Mouse (Mus musculus) megakaryocyte, adult 5-6 weeks (primary cell): ENCODE measurements around the gene 1700069L16Rik. TPM values are rescaled to one million over a fixed set of nuclear protein-coding genes. Genes with fewer than 3 reads are reported as not detected.

Experiments
- ATAC-seq: 2 replicates; pipeline ENCODE4 v1.8.0; 2016; ENCODE audit warnings: mild to moderate bottlenecking, inconsistent platforms; ENCODE audit not compliant: poor library complexity, severe bottlenecking
- total RNA-seq, 2 experiments: library from RNA; stranded (forward) in 1 of 2; stranded (reverse) in 1 of 2; fragments of 153-499, 151-499 nt in 1 of 2; fragments of 221-1000, 200-1000 nt in 1 of 2; gene quantifications; 2 replicates each; pipeline versions ENCODE4 v1.2.3 to v1.2.4; 2015 to 2017

Gene 1700069L16Rik
- total RNA-seq, 2 experiments from 2014 or later, result not detected

- ATAC-seq, result 0 out of 2 replicates have a peak, but pooled peaks have one; percentile 1
Observed at GRCm38 (mm10) chr5:113735023-113735344, 10.4 kb upstream of the 1700069L16Rik start.

DNA sequence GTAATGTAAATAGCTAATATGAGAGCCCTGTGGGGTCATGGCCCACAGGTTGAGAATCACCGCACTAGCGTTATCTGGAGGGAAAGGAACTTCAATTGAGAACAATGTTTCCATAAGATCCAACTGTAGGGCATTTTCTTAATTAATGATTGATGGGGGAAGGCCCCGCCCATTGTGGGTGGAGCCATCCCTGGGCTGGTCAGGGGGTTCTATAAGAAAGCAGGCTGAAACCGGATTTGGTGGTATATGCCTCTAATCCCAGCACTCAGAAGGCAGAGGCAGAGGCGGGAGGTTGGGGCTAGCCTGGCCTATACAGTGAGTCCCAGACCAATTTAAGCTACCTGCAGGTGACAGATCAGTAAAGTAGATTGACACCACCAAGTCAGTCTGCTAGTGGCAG is 9.8 kb upstream of the 1700069L16Rik start:
- no peak for ATAC-seq

- no peak for ATAC-seq
Observed at GRCm38 (mm10) chr5:113732182-113732581, 7.6 kb upstream of the 1700069L16Rik start.

DNA sequence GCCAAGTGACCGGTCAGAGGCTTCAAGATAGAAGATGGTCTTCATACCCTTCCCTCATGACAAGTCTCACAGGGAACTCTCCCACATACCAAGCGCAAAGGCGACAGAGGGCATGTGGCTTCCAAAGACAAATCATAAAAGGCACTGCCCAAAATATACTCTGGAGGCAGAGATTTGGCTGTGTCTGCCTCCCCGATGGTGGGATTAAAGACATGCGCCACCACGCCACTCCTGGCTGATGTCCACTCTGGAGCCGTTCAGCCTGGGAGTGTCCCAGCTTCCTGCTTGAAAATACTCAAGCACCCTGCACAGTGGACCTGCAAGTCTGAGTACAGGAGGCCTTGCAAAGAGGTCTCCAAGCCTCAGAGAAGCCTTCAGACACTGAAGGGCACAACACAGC is 6.6 kb upstream of the 1700069L16Rik start:
- no peak for ATAC-seq

GRCm38 (mm10) chr5:113730641-113731121 is 6.1 kb upstream of the 1700069L16Rik start:
- ATAC-seq, result no peak

GRCm38 (mm10) chr5:113728691-113729090 is 4.1 kb upstream of the 1700069L16Rik start:
- ATAC-seq, result no peak

- ATAC-seq, result no peak
Observed at GRCm38 (mm10) chr5:113728011-113728410, 3.4 kb upstream of the 1700069L16Rik start.

GRCm38 (mm10) chr5:113727238-113727637 is 2.7 kb upstream of the 1700069L16Rik start:
- no peak for ATAC-seq

- ATAC-seq, result no peak
Observed at GRCm38 (mm10) chr5:113726618-113727017, 2.0 kb upstream of the 1700069L16Rik start.

DNA sequence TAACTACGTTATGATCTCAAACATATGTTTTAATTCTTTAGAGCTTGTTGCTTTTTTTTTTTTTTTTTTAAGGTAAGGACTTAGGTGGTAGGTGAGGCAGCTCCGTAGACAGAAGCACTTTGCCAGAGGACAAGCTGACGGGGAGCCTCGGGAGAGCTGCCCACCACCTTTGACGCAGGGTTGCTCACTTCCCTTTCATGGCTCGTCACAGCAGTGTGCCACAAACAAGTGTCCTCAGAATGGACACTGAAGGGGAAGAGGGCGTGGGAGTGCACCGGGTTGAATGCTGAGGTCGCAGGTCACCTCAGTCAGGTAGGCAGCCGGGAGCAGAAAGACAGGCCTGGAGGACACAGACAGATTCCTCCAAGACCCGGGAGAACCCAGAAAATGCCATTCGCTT is 845 bp upstream of the 1700069L16Rik start:
- no peak for ATAC-seq

DNA sequence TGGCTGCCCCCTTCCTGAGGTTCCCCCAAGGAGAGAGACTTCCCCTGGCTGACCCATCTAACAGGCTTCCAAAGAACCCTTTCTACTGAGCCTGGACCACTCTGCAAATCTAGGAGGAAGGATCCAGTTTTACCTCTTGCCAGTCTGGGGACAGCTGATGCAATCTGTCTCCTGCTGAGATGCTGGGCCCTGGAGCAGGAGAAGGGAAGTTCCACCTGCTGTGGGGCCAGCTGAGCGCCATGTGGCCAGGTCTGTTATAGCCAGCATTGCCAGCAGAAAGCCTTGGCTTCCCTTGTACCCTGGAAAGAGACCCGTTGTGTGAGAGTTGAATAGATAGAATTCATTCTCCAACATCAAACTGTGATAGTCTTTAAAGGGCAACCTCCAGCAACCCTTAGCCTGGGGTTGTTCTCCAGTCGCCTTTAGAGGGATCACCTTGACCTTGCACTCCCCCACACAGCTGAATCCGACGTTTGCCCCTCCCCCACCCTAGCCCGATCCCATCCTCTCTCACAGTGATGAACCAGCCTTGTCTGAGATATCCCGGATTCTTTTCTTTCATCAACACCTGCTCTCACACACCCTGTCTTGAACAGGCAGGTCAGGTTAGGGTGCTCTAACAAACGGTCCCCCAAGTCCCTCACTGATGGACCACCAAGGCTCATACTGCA is 870 bp downstream of the 1700069L16Rik start:
- ATAC-seq, result no peak

DNA sequence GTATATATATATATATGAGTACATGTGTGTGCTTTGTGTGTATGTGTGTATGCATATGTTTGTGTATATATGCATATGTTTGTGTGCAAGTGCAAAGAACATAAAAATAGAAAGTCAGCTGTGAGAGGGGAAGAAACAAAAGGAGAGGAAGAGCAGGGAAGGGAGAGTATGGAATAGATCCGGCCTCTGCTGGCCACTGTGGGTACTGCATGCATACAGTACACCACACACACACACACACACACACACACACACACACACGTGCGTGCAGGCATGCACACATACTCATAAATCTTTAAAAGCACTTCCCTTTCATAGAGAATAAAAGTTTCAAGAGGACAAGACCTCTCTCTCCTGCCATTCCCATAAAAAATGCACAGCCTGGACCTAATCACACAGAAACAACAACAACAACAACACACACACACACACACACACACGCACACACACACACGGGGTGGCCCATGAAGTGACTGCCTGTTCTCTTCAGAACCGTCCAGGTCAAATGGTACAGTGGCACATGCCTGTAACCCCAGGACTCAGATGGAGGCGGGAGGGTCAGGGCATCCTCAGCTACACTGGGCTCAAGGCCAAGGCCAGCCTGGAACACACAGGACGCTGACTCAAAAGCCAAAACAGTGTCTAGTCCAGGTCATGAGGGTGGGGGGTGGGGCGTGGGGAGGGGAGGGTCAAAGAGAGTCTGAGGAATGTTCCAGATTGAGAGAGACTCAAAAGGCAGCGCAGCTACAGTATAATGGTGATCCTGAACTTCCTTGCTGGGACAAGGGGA is 2.2 kb downstream of the 1700069L16Rik start:
- no peak for ATAC-seq

- ATAC-seq, result no peak
Observed at GRCm38 (mm10) chr5:113719221-113719661, 5.3 kb downstream of the 1700069L16Rik start.

DNA sequence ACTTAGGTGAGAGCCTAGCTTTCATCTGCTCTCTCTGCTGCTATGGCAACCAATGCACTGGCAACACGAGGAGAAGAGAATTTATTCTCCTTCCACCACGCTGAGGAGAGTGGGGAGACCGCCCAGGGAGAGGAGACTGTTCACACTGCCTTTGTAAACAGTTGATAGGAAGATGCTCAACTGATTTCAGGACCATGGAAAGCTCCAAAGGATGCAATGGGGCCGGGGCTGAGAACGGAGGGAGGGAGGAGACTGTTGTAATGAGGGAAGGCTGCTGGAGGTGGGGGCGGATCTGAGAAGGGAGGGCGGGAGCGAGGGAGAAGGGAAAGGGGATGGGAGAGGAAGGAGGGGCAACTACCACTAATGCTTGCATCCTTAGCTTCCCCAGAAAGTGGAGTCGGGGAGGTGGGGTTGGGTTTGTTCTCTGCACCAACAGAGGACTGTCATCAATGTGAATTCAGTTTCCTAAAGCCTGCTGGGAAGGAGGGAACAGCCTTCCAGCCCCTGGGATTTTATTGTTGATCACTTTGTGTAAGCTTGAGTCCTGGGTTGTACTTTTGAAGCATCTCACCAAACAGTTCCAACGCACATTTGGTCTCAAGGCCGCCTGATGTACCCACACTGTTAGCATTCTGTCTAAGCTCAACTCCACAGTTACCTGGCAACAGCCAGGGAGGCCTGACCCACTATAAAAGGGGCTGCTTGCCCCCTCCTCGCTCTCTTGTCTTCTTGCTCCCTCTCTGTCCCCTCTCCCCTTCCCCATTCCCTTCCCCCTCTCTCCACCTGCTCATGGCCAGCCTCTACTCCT is 7.8 kb downstream of the 1700069L16Rik start:
- no peak for ATAC-seq

DNA sequence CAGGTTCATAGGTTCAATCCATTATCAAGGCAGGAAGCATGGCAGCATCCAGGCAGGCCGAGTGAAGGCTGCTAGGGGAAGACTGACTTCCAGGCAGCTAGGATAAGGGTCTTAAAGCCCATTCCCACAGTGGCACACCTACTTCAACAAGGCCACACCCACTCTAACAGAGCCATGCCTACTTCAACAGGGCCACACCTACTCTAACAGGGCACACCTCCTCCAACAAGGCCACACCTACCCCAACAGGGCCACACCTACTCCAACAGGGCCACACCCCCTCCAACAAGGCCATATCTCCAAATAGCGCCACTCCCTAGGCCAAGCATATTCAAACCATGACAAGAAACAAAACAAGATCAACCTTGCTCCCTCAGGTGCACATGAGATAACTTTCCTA is 11.7 kb downstream of the 1700069L16Rik start:
- no peak for ATAC-seq

DNA sequence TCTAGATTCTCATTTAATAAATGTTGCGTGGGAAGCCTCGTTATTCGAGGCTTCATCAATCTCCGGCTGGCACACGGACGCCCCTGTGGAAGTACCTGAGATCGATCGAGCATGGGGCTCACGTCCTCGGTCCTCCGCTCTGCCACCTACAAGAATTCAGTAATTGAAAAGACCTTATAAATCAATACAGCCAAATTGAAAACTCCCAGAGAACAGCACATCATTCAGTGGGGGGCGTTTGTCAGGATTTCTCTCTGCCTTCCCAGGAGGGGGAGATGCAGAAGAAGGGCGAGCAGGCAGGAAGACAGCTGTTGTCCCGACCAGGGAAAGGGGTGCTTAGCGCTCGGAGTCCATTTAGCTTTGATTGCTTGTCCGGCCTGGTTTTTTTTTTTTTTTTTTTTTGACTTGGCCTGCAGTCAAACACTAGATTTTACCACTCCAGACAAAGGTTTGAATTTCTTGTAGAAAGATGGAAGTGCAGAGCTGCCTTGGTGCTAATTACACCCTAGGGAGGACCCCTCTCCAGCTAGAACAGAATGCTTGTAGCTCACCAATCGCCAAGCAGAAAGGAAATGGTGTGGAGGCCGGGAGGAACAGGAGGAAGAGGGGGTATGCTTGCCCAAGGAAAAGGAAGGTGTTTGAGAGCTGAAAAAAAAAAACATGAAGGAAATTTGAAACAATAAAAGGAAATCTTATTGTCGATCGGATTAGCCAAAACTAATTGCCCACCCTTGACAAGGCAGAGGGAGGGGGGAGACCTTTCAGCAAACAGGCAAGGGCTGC is 20.6 kb downstream of the 1700069L16Rik start:
- no peak for ATAC-seq

- ATAC-seq, result no peak
Observed at GRCm38 (mm10) chr5:113700388-113701023, 24.1 kb downstream of the 1700069L16Rik start.

DNA sequence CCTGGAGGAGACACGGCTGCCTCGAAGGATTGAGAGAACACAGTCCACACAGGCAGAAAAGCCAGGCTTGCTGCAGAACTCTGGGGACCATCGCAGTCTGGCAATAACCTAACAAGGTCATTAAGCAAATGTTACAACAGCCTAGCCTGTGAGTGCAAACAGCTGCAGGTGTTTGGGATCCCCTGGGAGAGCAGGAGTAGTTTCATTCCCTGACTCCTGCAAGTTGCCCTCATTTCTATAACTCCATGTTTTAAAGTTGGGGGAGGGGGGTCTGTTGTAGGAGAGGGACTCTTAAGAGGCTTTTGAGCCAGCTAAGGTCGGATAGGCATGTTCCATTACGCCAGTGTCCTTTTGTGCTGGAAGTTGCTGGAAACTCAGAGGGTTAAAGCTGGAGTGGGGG is 30.2 kb downstream of the 1700069L16Rik start:
- ATAC-seq, result no peak

GRCm38 (mm10) chr5:113694000-113694399 is 30.6 kb downstream of the 1700069L16Rik start:
- ATAC-seq, result no peak

DNA sequence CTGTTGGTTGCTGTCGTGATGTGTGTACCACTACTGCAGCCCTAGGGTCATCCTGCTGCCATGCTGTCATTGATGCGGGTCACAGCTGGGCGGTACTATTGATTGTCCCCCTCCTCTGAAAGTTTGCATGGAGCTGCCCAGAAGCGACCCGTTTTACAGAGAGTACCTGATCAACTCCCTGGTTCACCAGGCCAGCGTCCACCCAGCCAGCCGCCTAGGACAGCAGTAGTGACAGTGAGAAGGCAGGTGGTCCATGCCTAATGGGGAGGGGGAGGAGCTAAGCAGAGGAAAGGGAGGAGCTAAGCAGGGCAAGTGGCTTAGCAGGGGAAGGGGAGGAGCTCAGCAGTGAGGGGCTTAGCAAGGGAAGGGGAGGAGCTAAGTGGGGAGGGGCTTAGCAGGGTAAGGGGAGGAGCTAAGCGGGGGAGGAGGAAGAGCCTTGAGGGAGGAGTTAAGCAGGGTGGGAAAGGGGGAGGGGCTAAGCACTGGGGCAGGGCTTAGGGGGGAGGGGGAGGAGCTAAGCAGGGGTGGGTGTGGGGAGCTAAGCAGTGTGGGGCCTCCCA is 31.3 kb downstream of the 1700069L16Rik start:
- ATAC-seq, result no peak
